Mouse (Mus musculus): ENCODE results near the gene Slc7a1.
"Not testable (repeated sequence)": the region's sequence is repeated elsewhere in the genome, so short reads cannot be mapped to it uniquely, and the experiment has no call there.

The Slc7a1 gene

DNA sequence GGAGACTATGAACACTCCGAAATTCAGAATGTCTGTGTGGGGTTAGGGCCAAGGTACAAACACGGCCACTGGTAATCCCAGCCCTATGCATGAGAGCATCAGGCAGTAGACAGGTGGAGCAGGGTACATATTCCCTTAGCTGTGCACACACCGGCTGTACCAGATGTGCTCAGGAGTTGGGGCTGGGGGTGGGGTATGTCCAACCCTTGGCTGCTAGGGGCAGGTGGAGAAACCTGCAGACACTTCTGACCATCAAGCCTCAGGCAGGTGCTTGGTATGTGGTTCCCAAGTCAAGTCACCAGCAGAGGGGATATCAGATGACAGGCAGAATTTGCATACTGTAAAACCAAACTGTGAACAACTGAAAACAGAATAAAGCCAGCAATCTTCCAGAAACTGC lies 70.7 kb downstream of the Slc7a1 start:
- DNase-seq (ENCODE audit: low read depth, low spot score), result no peak

DNA sequence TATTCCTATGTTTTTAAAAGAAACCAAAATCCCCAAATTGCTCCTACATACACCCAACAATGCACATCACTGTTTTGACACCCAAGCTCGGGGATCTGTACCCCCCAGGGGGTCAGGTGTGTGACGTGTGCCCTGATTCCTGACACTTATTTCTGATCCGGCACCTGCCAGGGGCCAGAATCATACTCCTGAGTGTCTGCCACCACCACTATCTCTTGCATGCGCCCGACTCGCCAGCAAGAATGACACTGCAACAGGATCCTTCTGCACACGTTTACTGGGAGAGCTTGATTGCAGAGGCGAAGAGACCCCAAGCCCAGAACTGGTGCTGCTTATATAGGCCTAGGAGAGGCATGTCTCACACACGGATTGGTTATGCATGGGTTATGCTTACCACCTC lies 73.4 kb downstream of the Slc7a1 start:
- not testable (repeated sequence) for DNase-seq (ENCODE audit: low read depth, low spot score)

DNA sequence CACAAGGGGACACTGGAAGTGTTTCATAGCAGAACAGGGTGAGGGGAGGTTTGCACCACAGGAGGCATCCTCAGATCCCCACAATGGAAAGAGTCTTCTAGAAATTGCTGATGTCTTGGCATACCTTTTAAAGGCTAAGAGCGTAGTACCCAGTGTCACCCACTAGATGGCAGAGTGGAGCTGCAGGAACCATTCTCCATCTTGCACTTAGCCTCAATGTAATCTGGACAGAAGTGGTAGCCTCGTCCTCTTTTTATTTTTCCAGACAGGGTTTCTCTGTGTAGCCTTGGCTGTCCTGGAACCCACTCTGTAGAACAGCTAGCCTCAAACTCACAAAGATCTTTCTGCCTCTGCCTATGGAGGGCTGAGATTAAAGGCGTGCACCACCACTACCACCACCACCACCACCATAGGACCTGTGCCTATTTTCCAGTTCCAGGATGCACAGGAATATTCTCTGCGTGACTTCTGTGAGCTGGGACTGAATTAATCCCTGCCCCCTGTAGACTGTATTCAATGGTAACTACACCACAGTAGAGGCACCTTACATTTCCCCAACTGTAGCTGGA lies 74.3 kb downstream of the Slc7a1 start:
- peak; percentile 39 for DNase-seq (ENCODE audit: low read depth, low spot score)

DNA sequence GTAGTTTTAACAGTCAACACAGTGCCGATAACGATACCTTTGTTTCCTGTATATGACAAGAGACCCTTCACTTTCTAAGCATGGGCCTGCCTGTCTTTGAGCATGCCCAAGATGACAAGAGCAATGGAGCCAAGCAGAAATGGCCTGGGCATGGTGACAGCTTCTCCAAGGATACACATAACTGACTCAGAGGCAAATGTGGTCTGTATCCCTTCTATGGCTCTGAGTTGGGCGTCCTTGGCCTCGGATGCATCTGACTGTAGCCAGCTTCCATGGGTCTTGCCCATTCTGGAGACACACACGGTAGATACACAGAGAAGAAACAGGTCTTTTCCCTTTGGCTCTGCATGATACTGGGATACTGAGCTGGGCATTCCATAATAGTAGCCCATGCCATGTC lies 84.8 kb downstream of the Slc7a1 start:
- no peak for DNase-seq (ENCODE audit: low read depth, low spot score)

DNA sequence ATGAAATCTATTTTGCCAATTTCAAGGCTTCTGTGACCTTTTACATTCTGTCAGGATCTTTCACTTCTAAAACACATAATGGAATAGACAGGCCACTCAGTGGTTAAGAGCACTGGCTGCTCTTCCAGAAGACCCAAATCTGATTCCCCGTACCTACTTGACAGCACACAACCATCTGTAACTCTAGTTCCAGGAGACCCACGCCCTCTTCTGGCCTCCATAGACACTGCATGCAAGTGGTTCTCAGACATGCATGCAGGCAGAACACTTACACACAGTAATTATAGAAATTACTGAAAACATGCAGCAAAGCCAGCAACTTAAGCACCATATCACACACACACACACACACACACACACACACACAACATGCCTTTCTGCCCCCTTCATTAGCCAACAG lies 87.3 kb downstream of the Slc7a1 start:
- DNase-seq (ENCODE audit: low read depth, low spot score), result no peak

DNA sequence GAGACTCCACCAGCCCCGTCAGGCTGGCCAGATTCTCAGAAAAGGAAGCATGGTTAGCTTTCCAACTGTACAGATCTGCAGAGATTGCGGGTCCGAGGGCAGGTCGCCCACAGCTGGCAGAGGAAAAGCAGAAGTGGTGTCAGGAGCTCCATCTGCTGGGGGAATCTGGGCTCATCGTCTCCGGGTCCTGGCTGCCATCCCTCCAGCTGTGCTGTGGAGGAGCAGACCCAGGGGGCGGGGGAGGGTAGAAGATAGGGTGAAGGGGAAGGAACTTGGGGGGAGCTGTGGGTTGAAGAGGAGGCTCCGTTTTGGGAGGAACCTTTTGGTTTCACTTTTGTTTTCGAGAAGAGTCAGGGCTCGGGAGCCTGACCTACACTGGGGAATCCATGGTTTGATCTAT lies 88.9 kb downstream of the Slc7a1 start:
- no peak for DNase-seq (ENCODE audit: low read depth, low spot score)

DNA sequence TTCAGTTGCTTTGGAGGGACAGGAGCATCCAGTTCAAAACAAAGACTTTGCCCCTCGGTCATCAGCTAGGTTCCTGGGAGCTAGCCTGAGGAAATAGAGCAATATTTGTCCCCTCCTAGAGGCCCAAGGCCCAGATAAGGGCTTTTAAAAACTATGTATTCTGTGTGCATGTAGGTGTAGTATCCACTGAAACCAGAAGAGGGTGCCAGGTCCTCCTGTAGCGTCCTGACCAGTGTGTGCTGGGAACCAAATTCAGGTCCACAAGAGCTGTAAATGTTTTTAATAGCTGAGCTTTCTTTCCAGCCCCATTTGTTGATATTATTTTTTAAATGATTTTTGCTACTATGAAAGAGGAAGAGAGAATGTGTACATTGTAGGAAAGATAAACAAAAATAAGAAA lies 95.6 kb downstream of the Slc7a1 start:
- no peak for DNase-seq (ENCODE audit: low read depth, low spot score)

DNA sequence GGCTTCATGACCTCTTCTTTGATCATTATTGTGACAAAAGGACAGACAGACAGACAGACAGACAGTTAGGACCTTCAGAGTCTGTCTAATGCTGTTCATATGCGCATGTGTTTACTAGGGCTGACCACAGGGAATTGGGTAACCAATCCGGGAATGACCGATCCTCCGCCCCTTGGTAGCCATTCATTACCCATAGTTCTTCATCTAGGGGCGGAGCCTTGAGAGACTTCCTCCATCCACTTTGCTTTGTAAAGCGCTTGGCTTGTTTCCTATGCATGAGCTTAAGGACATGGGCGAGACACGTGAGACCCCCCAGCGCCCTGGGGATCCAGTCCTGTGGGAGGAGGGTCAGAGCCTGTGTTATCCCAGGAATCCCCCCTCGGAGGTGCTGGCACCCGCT lies 96.7 kb downstream of the Slc7a1 start:
- no peak for DNase-seq (ENCODE audit: low read depth, low spot score)

DNA sequence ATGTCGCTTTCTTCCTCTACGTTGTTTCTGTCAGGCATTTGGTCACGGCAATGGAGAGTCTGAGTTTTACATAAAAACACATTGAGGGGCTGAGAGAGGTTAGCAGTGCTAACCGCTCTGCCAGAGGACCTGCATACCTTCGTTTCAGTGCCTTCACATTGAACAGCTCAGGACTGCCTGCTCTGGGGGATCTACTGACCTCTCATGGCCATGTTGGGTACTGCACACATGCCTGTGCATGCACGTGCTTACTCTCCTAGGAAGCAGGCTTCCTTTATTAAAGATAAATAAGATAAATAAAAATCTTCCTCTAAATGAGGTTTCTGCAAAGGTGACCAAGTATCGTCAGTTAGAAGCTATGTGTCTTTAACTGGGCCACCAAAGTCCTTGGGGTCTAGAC lies 106.4 kb downstream of the Slc7a1 start:
- DNase-seq (ENCODE audit: low read depth, low spot score), result peak; percentile 9

DNA sequence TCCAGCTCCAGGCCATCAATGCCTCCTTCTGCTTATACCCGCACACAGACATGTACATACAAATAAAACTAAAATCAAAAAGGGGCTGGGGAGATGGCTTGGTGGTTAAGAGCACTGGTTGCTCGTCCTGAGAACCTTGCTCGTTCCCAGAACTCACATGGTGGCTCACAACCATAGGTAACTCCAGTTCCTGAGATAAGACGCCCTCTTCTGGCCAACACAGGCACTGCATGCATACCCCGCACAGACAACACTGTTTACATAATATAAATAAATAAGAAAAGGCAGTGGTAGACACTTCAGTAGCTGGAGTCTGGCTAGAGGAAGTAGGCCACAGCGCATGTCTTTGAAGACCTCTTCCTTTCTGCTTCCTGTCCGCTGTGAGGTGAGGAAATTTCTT lies 106.8 kb downstream of the Slc7a1 start:
- DNase-seq (ENCODE audit: low read depth, low spot score), result no peak

DNA sequence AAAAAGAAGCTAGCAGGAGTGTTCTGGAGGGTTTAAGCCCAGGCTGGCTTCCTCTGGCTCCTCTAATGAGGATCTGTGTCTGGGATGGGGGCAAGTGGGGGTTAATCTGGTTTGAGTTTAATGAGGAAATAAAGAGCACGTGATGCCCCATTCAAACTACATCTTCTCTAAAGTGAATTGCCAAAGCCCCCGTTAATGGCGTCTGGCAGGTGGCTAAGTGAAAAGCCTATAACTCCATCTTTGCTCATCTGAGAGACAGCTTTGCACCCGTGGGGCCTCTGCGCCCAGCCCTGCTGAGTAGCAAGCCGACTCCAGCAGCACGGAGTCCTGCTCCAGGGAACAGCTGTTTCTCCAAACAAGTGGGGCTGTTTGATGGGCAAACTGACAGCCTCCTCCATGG lies 109.8 kb downstream of the Slc7a1 start:
- no peak for DNase-seq (ENCODE audit: low read depth, low spot score)

DNA sequence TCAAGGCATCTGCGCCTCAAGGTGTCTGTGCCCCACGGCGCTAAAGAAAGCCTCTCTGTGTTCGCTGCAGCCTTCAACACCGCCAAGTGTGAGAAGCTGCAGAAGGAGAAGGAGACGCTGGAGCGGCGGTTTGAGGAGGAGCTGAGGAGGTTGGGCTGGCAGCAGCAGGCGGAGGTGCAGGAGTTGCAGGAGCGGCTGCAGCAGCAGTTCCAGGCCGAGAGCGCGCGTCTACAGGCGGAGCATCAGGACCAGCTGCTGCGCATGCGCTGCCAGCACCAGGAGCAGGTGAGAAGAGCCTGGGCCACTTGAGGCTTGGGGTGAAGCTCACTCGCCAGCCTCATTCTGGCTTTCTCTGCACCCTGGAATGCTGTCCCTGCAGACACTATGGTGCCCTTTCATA lies 110.9 kb downstream of the Slc7a1 start:
- no peak for DNase-seq (ENCODE audit: low read depth, low spot score)

DNA sequence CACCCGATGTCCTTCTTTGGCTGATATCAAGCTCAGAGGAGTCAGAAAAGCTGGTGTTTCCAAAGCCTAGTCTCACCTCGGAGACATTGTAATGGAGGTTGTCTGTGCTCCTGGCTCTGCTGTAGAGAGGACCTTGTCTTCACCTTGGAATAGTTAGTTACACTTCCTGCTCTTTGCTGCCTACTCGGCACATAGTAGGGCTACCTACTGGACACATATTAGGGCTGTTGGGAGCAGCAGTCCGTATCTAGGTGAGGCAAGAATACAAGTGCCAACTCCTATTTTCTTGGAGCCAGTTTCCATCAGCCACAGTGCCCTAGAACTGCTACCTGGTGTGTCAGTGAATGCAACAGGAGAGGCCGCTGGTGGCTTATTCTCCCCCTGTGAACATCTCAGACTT lies 112.2 kb downstream of the Slc7a1 start:
- DNase-seq (ENCODE audit: low read depth, low spot score), result no peak

DNA sequence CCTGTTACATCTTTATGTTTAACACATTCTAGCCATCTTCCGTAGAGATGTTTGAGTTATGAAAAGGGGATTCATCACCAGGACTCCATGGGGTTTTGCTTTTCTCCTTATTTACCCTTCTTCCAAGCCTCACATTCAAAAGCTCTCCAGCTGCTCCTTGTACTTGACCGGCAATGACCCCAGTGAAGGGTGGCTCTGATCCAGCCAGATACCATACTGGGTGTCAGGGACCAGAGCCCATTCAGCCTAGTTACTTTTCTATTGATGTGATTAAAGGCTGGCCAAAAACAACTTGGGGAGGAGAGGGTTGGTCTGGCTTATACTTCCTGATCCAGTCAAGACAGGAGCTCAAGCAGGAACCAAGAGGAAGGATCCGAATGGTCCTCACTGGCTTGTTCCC lies 116.1 kb downstream of the Slc7a1 start:
- DNase-seq (ENCODE audit: low read depth, low spot score), result no peak

DNA sequence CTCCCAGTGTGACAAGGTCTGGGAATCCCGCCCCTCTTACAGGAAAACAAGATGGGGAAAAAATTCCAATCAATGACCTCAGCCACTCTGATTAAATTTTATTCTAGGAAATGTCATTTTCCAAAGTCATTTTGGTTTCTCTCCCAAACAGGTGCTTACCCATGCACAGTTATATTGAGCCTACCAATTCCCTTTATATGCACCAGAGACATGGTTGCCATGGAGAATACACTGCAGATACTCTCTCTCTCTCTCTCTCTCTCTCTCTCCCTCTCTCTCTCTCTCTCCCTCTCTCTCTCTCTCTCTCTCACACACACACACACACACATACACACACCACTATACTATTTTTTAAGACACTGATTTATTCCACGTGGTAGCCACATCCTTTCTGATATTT lies 116.5 kb downstream of the Slc7a1 start:
- DNase-seq (ENCODE audit: low read depth, low spot score), result no peak

DNA sequence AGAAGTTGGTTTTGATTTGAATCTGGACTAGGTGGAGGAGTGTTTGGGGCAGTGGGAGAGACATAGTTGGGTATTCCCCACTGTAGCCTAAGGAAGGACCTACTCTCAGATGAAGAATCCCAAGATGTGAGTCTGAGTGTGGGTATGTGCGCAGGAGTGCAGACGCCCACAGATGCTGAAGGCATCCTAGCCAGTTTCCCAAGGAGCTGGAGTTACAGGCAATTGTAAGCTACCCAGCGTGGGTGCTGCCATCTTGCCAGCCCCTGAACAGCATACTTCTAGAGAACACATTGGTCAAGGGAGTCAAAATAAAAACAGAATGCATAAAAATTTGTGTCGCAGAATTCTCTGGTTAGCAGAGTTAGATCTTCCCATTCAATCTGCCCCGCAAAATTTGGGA lies 117.1 kb downstream of the Slc7a1 start:
- DNase-seq (ENCODE audit: low read depth, low spot score), result no peak

DNA sequence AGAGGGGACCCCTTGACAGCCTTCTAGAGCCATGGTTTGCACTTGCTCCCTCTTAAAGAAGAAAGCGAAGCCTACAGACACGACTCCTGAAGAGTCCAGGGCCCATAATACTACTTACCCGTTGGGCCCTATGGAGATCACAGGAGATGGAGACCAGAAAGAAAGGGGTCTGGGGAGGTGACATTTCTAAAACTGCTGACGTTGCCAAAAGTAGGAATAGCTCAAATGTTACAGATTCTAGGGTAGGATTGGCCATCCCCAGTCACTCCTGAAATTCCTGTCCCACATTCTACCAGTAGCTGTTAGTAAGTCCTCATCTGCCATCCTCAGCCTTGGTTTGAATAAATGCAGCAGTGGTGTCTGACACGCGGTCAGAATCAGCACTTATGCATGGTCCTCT lies 117.6 kb downstream of the Slc7a1 start:
- no peak for DNase-seq (ENCODE audit: low read depth, low spot score)

DNA sequence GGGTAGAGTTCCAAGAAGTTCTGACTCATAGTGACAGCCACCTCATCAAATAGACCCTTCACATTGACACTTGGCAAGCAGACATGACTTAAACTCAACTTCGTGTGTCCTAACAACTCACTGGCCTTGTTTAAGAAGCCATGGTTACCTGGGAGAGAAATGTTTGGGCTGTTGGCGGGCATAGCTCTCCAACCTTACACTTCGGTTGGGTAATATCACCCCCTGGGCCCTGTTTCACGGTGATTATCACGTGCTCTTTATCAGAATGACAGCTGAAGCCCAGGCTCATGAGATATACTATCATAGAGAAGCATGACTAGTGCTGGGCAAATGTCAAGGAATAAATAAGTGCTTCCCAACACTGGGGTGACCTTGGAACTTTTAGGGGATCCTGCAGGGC lies 119.4 kb downstream of the Slc7a1 start:
- DNase-seq (ENCODE audit: low read depth, low spot score), result no peak

DNA sequence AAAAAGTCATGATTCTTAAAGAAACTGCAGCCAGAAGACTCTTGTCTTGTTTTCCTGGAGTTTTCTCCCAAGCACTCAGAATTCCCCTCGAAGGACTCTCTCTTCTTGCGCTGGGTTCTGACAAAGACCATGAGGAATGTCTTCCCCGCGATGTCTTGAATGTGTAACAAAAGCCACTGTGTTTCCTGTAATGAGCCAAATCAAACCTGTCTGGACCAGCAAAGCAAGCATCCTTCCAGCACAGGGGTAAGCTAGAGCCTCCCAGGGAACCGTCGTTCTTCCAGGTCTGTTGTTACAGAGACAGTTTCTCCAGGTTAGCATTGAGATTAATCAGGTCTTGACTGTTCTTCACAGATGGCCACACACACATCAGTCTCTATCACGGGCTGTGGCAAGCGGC lies 121.5 kb downstream of the Slc7a1 start:
- no peak for DNase-seq (ENCODE audit: low read depth, low spot score)
